Mouse (Mus musculus): Measurements from ENCODE around the gene Btnl10. TPM values are rescaled to one million over a fixed set of nuclear protein-coding genes. Genes with fewer than 3 reads are reported as not detected.
A peak's percentile ranks its signal among the peaks of the same experiment; 100 is the strongest.

The Btnl10 gene
- total RNA-seq, 2 experiments from 2014 or later, result 0.18 TPM; not detected in 1

DNA sequence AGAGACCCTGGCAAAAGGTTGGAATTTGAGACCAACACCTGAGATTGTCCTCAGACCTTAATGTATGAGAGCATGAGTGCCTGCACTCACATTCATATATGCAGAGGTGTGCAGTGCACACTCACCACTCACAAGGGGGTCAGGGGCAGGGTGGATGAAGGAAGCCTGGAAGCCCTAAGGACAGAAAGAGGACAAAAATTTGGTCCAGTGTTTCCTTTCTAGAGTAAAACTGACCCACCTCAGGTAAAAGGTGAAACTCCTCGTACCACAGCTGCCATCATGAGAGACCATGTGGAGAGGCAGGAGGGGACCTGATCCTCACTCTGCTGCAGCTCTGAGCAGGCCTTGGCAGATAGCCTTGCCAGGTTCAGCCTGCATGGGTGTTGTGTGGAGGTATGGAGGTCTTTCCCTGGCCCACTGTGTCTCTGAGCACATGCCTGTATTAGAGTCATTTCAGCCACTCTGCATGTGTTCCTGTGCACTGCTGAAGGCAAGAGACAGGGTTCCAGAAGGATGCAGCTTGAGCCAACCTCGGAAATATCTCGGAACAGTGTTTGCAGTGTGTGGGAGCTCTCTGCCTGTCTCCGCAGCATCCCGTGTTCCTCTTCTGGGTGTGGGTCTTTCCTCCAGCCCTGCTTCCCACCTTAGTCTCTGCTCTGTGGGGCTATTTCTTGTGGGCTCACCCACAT lies 39.7 kb downstream of the Btnl10 start:
- DNase-seq (ENCODE audit: low spot score in 2 of 2), result no peak

- DNase-seq (ENCODE audit: low spot score in 2 of 2), result no peak
These were observed 40.8 kb downstream of the Btnl10 start for GRCm38 (mm10) chr11:58958536-58958935.

DNA sequence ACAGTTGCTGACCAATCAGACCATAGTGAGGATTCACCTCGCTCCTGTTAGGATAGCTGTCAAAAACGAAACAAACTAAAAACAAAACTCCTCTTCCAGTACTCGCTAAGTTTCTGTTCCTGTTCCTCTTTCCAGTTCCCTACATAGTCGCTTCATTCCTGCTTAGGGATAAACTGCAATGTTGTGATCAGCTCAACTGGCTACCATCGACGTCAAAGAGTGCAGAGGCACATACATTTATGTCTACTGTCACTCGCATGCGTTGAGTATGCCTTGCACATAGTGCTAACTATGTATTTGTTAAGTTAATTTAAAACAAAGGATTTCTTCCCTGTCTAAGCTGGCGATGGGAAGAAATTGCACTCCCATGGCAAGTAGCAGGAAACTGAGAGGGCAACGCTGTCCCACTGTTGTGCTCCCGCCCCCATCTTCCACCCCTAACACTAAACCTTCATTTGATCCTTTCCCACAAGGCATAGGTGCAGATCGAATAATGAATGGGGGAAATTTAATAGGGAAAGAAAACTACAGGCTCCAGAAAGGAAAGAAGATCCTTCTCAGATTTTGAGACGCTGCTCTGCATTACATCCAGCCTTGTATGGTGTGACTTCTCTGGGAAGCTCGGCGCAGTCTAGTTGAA lies 41.6 kb downstream of the Btnl10 start:
- no peak for DNase-seq (ENCODE audit: low spot score in 2 of 2)

GRCm38 (mm10) chr11:58959921-58960465 lies 42.3 kb downstream of the Btnl10 start:
- DNase-seq (ENCODE audit: low spot score in 2 of 2), result peak in 1 of 2 experiments; percentile 71

DNA sequence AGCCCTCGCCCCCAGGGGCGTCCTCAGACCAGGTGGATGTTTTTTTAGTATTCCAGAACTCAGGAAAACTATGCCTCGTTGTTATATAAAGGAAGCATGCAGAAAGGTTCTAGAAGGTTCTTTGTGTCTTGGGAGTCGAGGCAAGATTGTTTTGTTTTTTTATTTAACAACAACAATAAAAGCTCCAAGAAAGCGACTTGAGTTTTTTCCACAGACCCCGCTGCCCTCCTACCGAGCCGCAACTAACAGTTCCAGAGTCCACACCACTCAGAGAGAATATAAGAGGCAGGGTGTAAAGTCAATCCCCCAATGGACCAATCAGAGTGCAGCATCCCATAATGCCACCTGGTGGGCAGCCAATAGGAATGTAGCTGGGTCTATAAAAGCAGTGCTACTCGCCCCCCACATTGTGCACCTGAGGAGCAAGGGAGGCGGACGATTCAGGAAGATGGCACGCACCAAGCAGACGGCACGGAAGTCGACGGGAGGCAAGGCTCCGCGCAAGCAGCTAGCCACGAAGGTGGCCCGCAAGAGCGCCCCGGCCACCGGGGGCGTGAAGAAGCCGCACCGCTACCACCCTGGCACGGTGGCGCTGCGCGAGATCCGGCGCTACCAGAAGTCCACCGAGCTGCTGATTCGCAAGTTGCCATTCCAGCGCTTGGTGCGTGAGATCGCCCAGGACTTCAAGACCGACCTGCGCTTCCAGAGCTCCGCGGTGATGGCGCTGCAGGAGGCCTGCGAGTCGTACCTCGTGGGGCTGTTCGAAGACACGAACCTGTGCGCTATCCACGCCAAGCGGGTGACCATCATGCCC lies 43.9 kb downstream of the Btnl10 start:
- DNase-seq (ENCODE audit: low spot score in 2 of 2), result peak in 1 of 2 experiments; percentile 17

GRCm38 (mm10) chr11:58963543-58963942 lies 45.8 kb downstream of the Btnl10 start:
- DNase-seq (ENCODE audit: low spot score in 2 of 2), result peak in 1 of 2 experiments; percentile 26

DNA sequence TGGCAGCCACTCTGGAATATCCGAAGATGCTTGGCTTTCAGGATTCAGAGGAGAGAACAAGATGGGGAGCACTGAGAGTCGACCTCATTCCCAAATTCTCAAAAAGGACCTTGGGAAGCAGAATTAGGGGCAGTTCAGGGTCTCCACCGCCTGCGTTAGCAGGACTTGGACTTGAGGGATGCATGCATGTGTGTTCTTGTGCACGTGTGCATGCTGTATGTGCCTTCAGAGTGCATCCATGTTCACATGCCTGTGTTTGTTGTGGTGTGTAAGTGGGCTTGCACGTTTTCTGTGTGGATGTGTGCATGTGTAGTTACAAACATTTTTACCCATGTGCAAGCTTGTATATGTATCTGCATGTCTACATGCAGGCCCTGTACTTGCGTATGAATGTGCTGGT lies 46.5 kb downstream of the Btnl10 start:
- DNase-seq (ENCODE audit: low spot score in 2 of 2), result no peak

GRCm38 (mm10) chr11:58965001-58965760 lies 47.5 kb downstream of the Btnl10 start:
- peak in 1 of 2 experiments; percentile 13 for DNase-seq (ENCODE audit: low spot score in 2 of 2)

DNA sequence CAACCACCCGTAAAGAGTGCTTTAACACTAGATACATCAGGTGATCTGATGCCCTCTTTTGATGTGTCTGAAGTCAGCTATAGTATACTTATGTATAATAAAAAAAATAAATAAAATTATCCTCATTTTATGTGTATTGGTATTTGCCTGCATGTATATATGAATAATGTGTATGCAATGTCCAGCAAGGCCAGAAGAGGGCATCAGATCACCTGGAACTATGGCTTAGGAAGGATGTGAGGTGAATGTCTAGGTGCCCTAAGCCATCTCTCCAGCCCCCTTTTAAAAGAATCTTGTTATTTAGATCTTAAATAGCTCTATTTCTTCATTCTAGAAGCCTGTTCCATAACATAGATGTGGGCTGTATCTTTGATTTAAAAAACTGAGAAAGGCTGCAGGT lies 49.6 kb downstream of the Btnl10 start:
- DNase-seq (ENCODE audit: low spot score in 2 of 2), result no peak

DNA sequence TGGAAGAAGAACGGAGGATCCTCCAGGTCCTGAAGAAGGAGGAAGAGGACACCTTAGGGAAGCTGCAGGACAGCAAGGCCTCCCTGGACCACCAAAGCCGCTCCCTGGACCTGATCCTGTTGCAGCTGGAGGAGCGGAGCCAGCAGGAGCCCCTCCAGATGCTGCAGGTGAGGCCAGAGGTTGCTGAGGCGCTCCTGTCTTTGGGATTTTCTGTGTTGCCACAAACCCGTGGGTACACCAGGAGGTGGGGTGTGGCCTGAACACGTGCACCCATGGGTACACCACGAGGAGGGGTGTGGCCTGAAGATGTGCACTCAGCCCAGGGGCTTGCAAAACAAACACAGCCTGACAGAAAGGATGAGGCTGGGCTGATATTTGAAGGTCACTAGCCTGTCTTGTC lies 50.8 kb downstream of the Btnl10 start:
- no peak for DNase-seq (ENCODE audit: low spot score in 2 of 2)

DNA sequence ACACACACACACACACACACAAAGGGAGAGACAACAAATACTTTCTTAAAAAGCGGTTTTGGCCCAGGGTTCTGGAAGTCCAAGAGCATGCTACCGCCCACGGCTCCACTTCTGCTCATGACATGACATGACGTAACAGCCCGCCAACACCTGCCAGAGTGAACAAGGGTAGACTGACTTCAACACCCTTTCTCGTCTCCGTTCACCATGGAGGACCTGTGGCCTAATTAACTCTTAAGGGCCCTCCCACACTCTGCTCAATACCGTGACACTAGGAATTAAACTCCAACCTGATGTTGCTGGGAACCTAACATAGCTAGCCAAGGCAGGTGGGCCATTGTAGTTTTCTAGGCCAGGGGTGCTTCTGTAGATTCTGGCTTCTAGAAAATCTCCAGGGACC lies 51.3 kb downstream of the Btnl10 start:
- DNase-seq (ENCODE audit: low spot score in 2 of 2), result no peak

GRCm38 (mm10) chr11:58969659-58970058 lies 52.0 kb downstream of the Btnl10 start:
- DNase-seq (ENCODE audit: low spot score in 2 of 2), result no peak

GRCm38 (mm10) chr11:58970831-58971530 lies 53.3 kb downstream of the Btnl10 start:
- no peak for DNase-seq (ENCODE audit: low spot score in 2 of 2)

DNA sequence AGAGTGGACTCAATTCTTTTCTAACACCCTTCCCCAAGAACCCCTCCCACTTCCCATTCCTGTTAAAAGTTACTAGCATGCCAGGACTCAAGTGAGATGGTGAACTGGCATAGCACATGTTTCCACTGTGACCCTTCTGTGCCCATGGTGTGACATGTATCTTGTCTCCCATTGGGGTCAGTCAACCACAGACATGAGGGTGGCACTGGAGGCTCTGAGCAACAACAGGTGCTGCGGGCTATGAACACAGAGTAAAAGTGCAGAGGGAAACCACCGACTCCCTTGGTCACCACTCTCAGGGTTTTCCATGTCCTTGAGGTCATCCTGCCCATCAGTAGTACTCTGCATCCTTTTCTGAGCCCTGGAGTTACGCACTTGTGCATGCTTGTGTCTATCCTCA lies 54.1 kb downstream of the Btnl10 start:
- no peak for DNase-seq (ENCODE audit: low spot score in 2 of 2)

DNA sequence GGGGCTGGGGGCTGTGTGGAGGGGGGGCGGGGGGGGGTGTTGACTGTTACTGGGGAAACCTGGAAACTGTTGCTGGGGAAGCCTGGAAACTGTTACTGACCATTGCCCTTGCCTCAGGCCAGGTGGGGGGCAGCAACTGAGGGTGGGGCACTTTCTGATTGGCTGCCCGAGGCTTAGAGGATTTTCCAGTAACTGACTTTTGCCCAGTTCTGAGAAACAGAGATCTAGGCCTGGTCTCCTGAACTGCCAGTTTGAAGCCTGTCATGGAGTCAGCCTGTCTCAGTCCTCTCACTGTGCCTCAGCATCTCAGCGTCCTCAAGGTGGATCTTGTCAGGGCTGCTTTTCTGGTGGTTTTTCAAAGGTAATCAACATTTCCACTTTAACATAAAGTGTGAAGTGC lies 56.7 kb downstream of the Btnl10 start:
- DNase-seq (ENCODE audit: low spot score in 2 of 2), result no peak

Small RNA genes within 50 kb of the gene (microRNA-seq; reads per million reads assigned to microRNA genes)
- not detected for gene Gm44313

Other genes with a start within 250 kb of the Btnl10 start
- not detected for gene Olfr320, start 236.8 kb upstream of the Btnl10 start, total RNA-seq (2021)
- not detected for gene Olfr319, start 218.7 kb upstream of the Btnl10 start, total RNA-seq (2021)
- gene Olfr318, start 193.9 kb upstream of the Btnl10 start, total RNA-seq (2021), result not detected
- gene Olfr317, start 178.7 kb upstream of the Btnl10 start, total RNA-seq (2021), result not detected
- not detected for gene Olfr316, start 165.2 kb upstream of the Btnl10 start, total RNA-seq (2021)
- not detected for gene Olfr315, start 144.7 kb upstream of the Btnl10 start, total RNA-seq (2021)
- gene Olfr314, start 135.0 kb upstream of the Btnl10 start, total RNA-seq (2021), result not detected
- gene Fam183b, start 115.9 kb upstream of the Btnl10 start, total RNA-seq (2021), result under 1 TPM in 1 of 2 experiments, not detected in 1; 0.52 TPM
- gene Olfr313, start 102.9 kb upstream of the Btnl10 start, total RNA-seq (2021), result not detected
- not detected for gene Olfr312, start 88.7 kb upstream of the Btnl10 start, total RNA-seq (2021)
- gene Olfr311, start 78.7 kb upstream of the Btnl10 start, total RNA-seq (2021), result not detected
- gene Gm12258, start 70.8 kb upstream of the Btnl10 start, total RNA-seq (2021), result 1 to 10 TPM; 3.7 to 4.5 TPM
- gene 2810021J22Rik, start 50.7 kb upstream of the Btnl10 start, total RNA-seq (2021), result 1 to 10 TPM; 3.2 to 3.6 TPM
- gene Zfp39, start 13.7 kb upstream of the Btnl10 start, total RNA-seq (2021), result 1 to 10 TPM; 6.9 to 8.1 TPM
- 100 to 1,000 TPM; 161 to 162 TPM for gene Rnf187, start 21.0 kb downstream of the Btnl10 start, total RNA-seq (2021)
- gene Hist3h2ba, start 31.0 kb downstream of the Btnl10 start, total RNA-seq (2021), result 10 to 100 TPM in 1 of 2 experiments, 1 to 10 TPM in 1; 9.8 to 17.0 TPM
- 10 to 100 TPM; 37.1 to 42.7 TPM for gene Hist3h2a, start 36.8 kb downstream of the Btnl10 start, total RNA-seq (2021)
- gene Trim17, start 36.8 kb downstream of the Btnl10 start, total RNA-seq (2021), result under 1 TPM; 0.23 to 0.29 TPM
- 10 to 100 TPM; 16.7 to 19.6 TPM for gene Trim11, start 60.2 kb downstream of the Btnl10 start, total RNA-seq (2021)
- 100 to 1,000 TPM; 462 to 554 TPM for gene Obscn, start 218.5 kb downstream of the Btnl10 start, total RNA-seq (2021)
- 10 to 100 TPM in 1 of 2 experiments, 1 to 10 TPM in 1; 9.9 to 10.0 TPM for gene Iba57, start 245.8 kb downstream of the Btnl10 start, total RNA-seq (2021)